In the genomic region with DNA sequence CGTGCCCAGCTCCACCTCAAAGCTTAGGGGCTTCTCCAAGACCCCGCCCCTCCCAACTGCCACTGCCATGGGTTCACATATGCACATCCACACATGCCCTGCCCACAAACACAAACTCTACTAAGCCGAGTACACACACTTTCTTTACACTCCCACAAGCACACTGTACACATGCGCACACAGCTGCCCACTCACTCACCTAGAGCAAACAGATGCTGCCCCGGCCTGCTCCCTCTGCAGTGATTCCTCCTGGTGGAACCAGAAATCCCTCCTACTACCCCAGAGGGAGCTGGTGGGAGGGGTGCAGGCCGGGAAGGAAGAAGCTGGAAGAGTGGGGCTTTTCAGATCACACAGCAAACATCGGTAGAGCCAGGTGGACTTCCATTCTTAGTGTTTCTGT, we compare ENCODE assay signal across 19 mouse cellular contexts. TPM values are rescaled to one million over a fixed set of nuclear protein-coding genes. Genes with fewer than 3 reads are reported as not detected.
"Had no signal": no experiment of that assay in that cellular context is flagged by ENCODE, and none has a peak within 500 bp of the region (broad histone marks: within the 10 kb centered on the region; RNA-seq: fewer than 3 reads in every experiment).

No protein-coding gene starts in this region.

- H3K4me1 ChIP-seq: limb, embryonic 12.5 days had no signal

- H3K36me3 ChIP-seq: intestine, embryonic 15.5 days; limb, embryonic 12.5 days had no signal

- ATAC-seq: intestine, embryonic 15.5 days; lung, postnatal 0 days; midbrain, embryonic 13.5 days had no signal

- H3K9me3 ChIP-seq: intestine, embryonic 15.5 days; limb, embryonic 12.5 days; midbrain, embryonic 13.5 days had no signal

- DNase-seq: kidney, adult 2 months; kidney, postnatal 25 days; liver; lung, adult 2 months; lung, postnatal 36 days; thymus, adult 2 months; thymus, postnatal 25 days had no signal

- H3K4me3 ChIP-seq: intestine, embryonic 15.5 days; limb, embryonic 12.5 days; midbrain, embryonic 13.5 days had no signal

- H3K27me3 ChIP-seq: midbrain, embryonic 13.5 days had no signal

- H3K4me2 ChIP-seq: intestine, embryonic 15.5 days; limb, embryonic 12.5 days; midbrain, embryonic 13.5 days had no signal

- H3K27ac ChIP-seq: intestine, embryonic 15.5 days; limb, embryonic 12.5 days; liver, embryonic 14.5 days; midbrain, embryonic 13.5 days had no signal

- H3K9ac ChIP-seq: intestine, embryonic 15.5 days; limb, embryonic 12.5 days; liver, embryonic 14.5 days; midbrain, embryonic 13.5 days had no signal

RNA-seq across cellular contexts. Expression of a gene that starts 5.7 kb away (rescaled TPM):
- total RNA-seq: megakaryocyte progenitor cell, adult 5-6 weeks; neutrophil, adult 5-6 weeks had no signal

RNA-seq across cellular contexts. Expression of a gene that starts 46.2 kb away (rescaled TPM):
- total RNA-seq: megakaryocyte progenitor cell, adult 5-6 weeks; neutrophil, adult 5-6 weeks had no signal

RNA-seq across cellular contexts. Expression of a gene that starts 48.1 kb away (rescaled TPM):
- total RNA-seq: layer of hippocampus, postnatal 25 days; left cerebral cortex, adult 8-10 months; left cerebral cortex, postnatal 36 days; megakaryocyte progenitor cell, adult 5-6 weeks; neutrophil, adult 5-6 weeks had no signal
- polyA plus RNA-seq: limb, embryonic 12.5 days; liver, embryonic 14.5 days; lung, adult 2 months; midbrain, embryonic 13.5 days; spleen, adult 2 months; testis, adult 2 months had no signal
